Mouse (Mus musculus) heart, adult 2 months (tissue): ENCODE results near the gene Ipo4.
A peak's percentile ranks its signal among the peaks of the same experiment; 100 is the strongest.

ENCODE experiments used
- CTCF ChIP-seq: fragments of 200-600 bp; IDR thresholded peaks from 2 replicates; pipeline ENCODE4 v1.8.1; 2022; ENCODE audit warnings: antibody characterized with exemption, mild to moderate bottlenecking, moderate library complexity
- POLR2A ChIP-seq: fragments of 200-500 bp; IDR thresholded peaks from 2 replicates; pipeline ENCODE4 v1.6.1; 2011; ENCODE audit warnings: mild to moderate bottlenecking, low read depth, low read length, control low read depth; ENCODE audit not compliant: insufficient read depth

DNA sequence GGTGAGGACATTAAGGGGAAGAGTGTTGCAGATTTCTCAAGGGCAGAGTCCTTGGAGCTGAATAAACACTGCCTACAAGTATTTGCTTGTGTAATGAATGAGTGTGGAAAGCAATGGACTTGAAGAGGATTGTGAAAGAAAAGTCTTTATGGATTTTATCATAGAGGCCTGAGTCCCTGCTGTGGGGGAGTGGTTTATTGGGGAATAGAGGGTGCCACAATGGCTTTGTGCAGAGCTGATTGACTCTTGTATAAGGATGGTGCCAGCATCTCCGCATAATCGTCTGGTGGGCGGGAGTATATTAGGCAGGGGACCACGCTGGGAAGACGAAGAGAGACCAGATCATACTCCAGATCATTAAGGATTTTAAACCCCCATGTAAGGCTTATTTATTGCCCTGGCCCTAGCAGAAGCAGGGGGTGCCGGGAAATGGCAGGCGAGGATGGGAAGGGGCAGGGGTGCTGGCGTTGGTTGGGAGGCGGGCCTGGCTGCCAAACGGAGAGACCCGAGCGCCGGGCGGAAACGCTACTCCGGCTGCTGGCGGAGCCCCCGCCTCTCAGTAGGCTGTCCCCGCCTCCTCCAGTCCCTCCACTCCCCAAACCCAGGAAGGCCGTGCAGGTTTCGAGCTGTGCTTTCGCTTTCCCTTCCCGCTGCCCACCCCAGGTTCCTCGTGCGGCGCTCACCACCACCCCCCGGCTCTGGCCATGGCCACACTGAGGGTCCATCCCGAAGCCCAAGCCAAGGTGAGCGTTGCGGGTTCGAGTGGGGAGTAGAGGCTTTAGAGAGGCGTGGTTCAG, 57.7 kb downstream of the Ipo4 start, which contains the start of gene Psme1:
- TF ChIP-seq POLR2A, result peak; percentile 84
- no peak for TF ChIP-seq CTCF
